Mouse (Mus musculus) heart, adult 2 months (tissue): Measurements from ENCODE around the gene Vstm4.

Source experiments
- CTCF ChIP-seq: fragments of 200-600 bp; IDR thresholded peaks from 2 replicates; pipeline ENCODE4 v1.8.1; 2022; ENCODE audit warnings: antibody characterized with exemption, mild to moderate bottlenecking, moderate library complexity
- EP300 ChIP-seq: fragments of 200-500 bp; IDR thresholded peaks from 2 replicates; pipeline ENCODE4 v1.6.1; 2011; ENCODE audit warnings: low read depth, low read length, control low read depth; ENCODE audit not compliant: insufficient read depth
- POLR2A ChIP-seq: fragments of 200-500 bp; IDR thresholded peaks from 2 replicates; pipeline ENCODE4 v1.6.1; 2011; ENCODE audit warnings: mild to moderate bottlenecking, low read depth, low read length, control low read depth; ENCODE audit not compliant: insufficient read depth

DNA sequence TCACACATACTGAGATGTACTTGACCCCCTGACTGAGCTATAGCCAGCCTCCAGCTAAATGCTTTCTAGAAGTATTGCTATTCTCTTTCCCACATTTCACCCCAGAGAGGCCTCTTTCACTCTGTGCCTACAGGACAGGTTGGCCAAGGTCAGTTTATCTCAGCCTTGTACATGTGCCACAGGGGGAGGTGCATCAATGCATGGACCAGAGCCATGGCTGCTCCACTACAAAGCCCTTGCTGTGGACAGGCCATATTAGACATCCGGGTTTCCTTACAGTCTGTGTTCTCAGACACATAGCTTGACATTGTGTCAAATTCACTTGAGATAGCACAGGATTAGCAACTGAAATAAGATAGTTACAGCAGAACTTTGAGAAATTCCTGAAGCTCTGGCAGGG lies 25.1 kb downstream of the Vstm4 start:
- TF ChIP-seq POLR2A (no peak), CTCF (no peak), EP300 (peak; percentile 74)
